Mouse (Mus musculus): ENCODE results near the gene Gm26727. TPM values are rescaled to one million over a fixed set of nuclear protein-coding genes. Genes with fewer than 3 reads are reported as not detected.

Gene Gm26727
- polyA plus RNA-seq, 1 experiment from 2014 or later: not detected

Other genes with a start within 250 kb of the Gm26727 start
- not detected in 2 replicates for gene Gm21830, start 19.5 kb downstream of the Gm26727 start, polyA plus RNA-seq (2015; fragmentation: Nextera tagmentation; extraction: Ambion mirVana)
- gene Xirp2, start 12.8 kb upstream of the Gm26727 start, polyA plus RNA-seq (2015; fragmentation: Nextera tagmentation; extraction: Ambion mirVana): not detected in 2 replicates
- 54.6 and 56.4 TPM in 2 replicates for gene B3galt1, start 132.7 kb upstream of the Gm26727 start, polyA plus RNA-seq (2015; fragmentation: Nextera tagmentation; extraction: Ambion mirVana)